Mouse (Mus musculus) right cerebral cortex, adult 2 months (tissue): Measurements from ENCODE around the gene Polr2h.
"Not testable (repeated sequence)": the region's sequence is repeated elsewhere in the genome, so short reads cannot be mapped to it uniquely, and the experiment has no call there.

Experiments used
- DNase-seq, 2 experiments: peaks; one replicate each; pipeline ENCODE4 v3.0.0; 2021 to 2022; ENCODE audit warnings: low spot score in 2 of 2

Gene Polr2h

DNA sequence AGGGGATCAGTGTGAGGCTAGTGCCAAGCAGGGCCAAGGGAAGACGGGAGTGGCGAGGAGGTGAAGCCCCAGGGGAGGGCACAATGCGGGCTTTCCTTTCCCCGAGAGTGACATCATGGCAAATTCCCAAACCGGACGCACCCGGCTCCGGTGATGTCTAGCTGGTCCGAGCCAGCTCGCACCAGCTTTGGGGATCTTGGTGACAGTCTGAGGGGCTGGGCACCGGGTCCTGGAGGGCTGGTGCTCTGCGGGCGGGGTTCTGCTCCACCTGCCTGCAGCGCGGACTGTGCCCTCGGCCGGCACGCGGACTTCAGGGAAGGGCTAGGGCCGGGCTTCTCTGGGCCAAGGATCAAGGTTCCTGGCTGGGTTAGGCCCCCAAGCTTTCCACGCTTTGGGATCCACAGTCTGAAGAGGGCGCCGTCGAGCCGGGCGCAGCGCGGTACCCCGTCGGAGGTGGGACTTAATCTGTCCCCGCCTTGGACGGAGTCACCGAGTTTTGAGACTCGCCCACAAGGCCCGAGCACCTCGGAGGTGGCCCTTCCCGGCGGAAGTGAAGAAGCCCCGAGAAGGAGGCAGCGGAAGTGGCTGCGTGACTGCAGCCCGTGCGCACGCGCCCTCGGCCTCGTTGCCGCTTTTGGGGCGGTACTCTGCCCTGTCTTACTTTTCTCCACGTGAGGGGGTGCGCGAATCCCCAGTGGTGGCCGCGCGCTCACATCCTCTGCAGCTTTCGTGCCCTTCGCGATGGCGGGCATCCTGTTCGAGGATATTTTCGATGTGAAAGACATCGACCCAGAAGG is at the start of gene Polr2h, which contains the start of gene Clcn2:
Polr2h (plus strand) TSS at position 485 of the 797 bp plus-strand sequence.
Clcn2 (minus strand) TSS at position 566 of the 797 bp plus-strand sequence.
- DNase-seq: peak; percentile 96 to 98

DNA sequence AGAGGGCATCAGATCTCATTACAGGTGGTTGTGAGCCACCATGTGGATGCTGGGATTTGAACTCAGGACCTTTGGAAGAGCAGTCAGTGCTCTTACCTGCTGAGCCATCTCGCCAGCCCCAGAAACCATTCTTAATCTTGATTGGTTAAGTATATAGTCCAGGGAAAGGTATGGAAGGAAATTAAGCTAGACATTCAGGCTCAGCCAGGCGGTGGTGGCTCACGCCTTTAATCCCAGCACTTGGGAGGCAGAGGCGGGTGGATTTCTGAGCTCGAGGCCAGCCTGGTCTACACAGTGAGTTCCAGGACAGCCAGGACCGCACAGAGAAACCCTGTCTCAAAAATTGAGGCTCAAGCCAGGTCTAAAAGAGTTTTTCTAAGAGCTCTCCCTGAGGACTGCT is 49.5 kb upstream of the Polr2h start, which contains the start of gene Eif4g1:
Eif4g1 (plus strand) TSS at position 301 of the 400 bp plus-strand sequence.
- not testable (repeated sequence) for DNase-seq

DNA sequence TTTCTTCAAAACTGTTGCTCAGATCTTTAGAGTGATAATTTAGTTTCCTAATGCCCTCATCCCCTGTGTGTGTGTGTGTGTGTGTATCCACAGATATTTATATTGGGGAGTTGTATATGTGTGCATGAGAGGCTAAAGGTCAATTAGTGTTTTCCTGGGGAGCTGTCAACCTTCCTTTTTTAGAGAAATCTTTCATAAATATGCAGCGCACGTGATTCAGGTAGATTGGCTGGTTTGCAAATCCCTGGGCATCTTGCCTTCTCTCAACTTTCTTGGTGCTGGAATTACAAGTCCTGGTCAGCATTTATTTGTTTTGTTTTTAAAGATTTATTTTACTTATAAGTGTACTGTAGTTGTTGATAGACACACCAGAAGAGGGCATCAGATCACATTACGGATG is 47.2 kb upstream of the Polr2h start:
- DNase-seq: no peak

DNA sequence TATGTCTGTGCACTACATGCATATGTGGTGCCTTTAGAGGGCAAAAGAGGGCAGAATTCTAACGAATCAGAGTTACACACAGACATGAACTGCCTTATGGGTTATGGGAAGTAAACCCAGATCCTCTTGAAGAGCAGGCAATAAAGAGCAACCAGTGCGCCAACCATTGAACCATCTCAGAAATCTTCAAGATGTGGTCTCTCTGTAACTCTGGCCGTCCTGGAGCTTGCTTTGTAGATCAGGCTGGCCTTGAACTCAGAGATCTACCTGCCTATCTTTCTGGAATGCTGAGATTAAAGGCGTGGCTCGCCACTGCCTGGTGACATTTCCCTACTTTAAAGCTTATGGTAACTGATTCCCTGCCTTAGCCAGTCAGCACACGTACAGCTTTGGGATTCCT is 45.6 kb upstream of the Polr2h start:
- no peak for DNase-seq

DNA sequence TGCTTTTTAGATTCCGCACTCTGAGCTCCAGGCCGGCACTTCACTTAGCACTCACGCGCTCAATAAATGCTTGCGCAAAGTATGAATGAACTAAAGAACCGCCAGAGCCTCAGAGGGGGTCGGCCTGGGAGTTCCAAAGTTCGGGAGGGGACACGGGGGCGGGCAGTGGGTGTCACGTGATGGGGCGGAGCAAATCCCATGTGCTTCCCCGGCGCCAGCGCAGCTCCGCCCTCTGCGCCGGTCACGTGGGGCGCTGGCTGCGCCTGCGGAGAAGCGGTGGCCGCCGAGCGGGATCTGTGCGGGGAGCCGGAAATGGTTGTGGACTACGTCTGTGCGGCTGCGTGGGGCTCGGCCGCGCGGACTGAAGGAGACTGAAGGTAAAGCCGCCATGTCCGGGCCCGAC is 45.0 kb upstream of the Polr2h start:
- DNase-seq: peak; percentile 94 to 95

DNA sequence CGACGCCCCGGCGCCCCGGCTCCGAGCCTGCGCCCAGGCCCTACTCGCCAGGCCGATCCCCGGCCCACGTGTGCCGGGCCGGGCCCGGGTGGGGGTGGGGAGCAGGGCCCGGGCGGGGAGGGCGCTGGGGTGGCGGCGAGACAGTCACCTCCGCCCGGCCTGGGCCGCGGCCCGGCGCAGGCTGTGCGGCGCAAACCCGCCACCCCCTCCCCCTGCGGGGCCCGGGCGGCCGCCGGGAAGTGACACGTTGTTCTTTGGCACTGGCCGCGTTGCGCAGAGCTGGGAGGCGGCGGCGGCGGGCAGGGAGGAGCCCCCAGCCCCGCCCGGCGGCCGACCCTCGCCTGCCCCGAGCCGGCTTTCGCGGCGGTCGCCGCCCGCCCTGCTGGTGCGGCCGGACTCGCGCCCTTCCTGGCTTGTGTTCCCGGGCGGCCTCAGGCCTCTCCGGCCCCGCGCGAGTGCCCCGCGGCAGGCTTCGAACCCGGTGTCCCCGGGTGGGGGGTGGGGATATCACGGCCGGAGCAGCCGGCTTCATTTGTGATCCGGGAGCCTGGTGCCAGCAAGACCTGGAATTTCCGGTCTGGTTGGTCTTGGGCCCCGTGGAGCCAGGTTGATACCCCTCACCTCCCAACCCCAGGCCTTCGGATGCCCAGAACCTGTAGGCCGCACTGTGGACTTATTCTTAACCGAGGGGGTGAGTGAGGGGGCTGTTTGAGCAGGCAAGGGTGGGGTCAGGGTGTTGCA is 44.3 kb upstream of the Polr2h start:
- peak in 1 of 2 experiments; percentile 25 for DNase-seq

DNA sequence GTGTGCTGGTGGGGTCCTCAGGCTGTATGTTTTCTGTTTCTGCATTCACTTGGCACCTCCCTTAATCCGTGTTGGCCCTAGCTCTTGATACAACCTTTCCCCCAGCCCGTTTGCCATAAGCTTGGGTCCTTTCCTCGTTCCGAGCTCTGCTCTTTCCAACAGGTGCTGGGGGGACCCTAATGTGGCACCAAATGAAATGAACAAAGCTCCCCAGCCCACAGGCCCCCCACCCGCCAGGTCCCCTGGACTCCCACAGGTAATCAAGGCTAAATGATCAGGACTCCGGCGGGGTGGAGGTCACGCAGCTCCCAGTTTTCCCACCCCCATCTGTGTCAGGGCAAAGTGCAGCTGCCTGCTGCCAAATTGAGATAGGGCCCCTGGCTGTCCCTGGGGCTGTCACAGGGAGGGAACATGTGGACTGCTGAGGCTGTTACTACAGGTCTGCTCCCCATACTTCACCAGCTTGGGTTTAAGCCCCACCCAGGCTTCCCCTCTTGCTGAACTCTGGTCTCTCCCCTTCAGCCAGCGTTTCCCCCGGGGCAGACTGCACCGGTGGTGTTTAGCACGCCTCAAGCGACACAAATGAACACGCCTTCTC is 43.7 kb upstream of the Polr2h start:
- no peak for DNase-seq

DNA sequence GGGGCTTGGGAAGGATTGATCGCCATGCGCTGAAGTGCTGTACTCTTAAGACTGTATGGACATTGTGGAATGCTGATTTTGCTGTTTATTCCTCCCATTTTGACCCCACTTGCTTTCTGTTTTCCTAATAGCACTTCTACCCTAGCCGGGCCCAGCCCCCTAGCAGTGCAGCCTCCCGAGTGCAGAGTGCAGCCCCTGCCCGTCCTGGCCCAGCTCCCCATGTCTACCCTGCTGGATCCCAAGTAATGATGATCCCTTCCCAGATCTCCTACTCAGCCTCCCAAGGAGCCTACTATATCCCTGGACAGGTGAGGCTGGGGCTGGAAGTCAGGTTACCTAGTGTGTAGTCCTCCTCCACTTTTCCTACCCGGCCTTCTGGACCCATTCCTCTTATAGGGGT is 42.3 kb upstream of the Polr2h start:
- DNase-seq: no peak

DNA sequence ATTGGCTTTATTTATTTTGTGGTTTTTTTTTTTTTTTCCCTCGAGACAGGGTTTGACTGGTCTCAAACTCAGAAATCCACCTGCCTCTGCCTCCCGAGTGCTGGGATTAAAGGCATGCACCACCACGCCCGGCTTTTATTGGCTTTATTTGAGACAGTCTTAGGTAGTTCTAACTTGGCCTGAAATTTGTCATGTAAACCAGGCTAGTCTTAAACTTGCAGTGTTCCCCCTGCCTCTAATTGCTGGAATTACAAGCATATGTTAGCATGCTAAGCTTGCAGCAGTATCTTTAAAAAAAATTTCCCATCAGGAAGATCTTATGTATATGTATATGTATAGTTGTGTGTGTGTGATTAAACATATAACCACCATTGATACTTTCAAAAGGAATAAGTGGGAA is 40.8 kb upstream of the Polr2h start:
- no peak for DNase-seq

DNA sequence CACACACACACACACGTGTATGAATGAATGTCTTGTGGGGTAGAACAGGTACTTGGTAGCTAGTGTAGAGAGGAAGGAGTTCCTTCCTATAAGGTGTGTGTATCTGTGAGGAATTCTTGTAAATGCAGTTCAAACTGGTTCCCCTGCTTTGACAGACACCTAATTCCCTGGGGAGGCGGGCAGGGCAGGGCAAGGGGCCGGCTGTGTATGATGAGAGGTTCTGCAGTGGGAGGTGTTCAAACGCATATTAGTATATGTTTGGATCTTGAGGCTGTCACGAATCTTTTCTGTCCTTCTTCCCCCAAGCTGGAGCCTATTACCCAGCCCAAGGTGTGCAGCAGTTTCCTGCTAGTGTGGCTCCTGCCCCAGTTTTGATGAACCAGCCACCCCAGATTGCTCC is 40.1 kb upstream of the Polr2h start:
- DNase-seq: no peak

DNA sequence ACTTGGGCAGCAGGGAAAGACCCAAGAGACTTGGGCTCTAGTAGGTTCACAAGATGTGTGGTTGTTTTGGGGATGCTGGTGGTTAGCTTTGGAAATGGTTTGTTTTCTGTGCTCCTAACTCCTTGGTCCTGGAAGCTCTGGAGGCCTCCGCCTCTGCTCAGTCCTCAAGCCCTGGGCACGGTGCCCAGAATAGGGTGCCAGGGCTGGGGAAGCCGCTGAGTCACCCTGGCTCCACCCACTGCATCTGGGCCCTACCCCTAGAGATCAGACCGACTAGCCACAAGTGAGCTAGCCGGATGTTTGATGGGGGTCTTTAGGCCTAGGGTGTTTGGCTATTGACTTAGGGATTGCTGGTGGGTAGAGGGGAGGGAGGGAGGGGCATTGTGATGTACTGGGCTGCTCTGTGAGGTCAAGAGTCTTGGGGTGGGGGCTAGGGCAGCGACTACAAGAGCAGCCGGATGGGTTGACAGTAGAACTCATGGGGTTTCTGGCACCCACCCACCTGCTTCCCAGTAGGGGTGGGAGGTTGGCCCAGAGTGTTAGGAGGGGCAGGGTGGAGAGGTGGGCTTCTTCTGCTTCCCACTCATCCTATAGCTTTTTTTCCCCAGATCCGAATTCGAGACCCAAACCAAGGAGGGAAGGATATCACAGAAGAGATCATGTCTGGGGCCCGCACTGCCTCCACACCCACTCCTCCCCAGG is 39.3 kb upstream of the Polr2h start:
- DNase-seq: peak; percentile 76 to 79

DNA sequence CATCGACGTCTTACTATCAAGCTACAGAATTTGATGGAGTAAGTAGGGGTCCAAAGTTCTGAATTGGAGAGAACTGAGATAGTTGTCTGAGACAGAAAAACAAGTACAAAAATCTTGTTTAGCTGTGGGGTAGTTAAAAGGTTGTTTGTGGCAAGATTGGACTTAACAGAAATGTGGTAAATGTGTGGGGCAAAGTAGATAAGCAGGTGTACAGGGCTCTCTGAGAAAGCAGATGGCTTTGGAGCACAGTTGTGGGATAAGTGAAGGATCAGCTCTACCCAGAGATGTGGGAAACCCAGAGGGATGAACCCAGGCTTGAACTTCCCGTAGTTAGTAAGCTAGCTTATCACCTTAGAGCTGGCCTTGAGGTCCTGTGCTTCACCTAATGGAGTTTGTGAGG is 26.7 kb upstream of the Polr2h start:
- no peak for DNase-seq

DNA sequence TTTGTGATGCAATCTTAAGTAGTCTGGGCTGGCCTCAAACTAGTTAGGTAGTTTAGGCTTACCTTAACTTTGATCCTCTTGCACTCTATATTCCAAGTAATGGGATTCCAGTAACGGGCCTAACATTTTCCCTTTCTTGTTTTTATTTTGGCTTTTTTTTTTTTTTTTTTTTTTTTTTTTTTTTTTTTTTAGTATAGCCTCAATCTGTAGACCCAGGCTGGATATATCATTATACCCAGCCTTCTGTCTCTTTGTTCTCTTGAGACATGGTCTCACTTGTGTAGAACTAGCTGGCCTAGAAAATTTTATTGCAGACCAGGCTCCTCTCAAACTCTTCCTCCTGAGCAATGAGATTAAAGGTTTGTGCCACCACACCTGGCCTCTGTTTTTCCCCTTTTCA is 25.8 kb upstream of the Polr2h start:
- no peak for DNase-seq

DNA sequence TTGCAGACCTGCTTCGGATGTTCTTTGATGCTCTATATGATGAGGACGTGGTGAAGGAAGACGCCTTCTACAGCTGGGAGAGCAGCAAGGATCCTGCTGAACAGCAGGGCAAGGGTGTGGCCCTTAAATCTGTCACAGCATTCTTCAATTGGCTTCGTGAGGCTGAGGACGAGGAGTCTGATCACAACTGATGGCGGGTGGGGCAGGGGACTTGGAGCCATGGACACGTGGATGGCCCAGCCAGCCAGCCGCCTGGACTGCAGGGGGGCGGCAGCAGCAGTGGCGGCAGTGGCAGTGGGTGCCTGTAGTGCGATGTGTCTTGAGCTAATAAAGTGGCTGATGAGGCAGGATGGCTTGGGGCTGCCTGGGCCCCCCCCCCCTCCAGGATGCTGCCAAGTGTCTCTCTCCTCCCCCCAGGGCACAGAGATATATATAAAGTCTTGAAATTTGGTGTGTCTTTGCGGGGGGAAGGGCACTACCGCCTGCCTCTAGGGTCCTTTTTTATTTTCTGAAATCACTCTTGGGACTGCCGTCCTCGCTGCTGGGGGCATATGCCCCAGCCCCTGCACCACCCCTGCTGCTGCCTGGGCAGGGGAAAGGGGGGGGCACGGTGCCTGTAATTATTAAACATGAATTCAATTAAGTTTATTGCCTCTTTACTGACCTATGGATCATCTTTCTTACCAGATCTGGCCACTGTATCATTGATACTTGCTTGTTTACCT is 25.1 kb upstream of the Polr2h start:
- peak in 1 of 2 experiments; percentile 35 for DNase-seq

DNA sequence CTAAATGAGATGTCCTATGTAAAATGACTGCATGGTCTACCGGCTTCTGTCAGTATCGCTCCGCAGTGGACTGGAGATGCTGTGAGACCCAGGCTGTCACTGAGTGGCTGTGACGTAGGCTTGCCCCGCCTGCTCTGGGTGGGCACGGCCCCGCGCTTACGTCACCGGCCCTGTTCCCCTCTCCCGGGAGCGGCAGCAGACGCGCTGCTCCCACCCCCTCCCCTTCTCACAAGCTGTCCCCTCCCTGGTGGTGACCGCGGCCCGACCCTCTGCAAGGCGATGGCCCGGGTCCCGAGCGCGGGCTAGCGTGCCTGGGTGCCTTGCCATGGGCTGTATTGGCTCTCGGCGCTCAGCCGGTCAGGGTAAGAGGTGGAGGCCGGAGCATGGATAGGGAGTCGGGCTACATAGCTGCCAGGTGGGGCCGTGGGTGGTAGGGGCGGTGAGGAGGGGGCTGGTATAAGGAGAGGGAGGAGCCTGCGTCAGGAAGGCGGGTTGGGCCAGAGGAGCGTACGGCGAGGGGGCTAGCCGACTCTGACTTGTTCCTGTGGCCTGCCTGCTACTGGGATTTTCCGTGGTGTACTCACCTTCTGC is 24.3 kb upstream of the Polr2h start, which contains the start of gene Fam131a:
Fam131a (plus strand) TSS at position 131 of the 591 bp plus-strand sequence.
- DNase-seq: peak; percentile 93 to 97

DNA sequence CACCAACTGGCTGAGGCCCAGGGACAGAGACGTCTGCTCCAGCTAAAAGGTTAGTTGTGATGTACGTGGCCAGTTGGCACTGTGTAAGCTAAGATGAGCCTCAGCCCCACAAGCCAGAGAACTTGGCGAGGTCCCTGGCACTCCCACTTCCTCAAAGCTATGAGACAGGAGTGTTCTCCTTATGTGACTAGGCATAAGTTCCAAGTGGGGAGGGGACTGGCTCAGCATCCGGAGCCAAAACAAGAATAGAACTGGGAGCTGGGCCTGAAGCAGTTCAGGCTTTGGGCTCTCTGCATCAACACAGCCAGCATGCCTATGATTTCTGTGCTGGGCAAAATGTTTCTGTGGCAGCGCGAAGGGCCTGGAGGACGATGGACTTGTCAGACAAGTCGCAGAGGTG is 22.7 kb upstream of the Polr2h start:
- DNase-seq: peak; percentile 78 to 83

DNA sequence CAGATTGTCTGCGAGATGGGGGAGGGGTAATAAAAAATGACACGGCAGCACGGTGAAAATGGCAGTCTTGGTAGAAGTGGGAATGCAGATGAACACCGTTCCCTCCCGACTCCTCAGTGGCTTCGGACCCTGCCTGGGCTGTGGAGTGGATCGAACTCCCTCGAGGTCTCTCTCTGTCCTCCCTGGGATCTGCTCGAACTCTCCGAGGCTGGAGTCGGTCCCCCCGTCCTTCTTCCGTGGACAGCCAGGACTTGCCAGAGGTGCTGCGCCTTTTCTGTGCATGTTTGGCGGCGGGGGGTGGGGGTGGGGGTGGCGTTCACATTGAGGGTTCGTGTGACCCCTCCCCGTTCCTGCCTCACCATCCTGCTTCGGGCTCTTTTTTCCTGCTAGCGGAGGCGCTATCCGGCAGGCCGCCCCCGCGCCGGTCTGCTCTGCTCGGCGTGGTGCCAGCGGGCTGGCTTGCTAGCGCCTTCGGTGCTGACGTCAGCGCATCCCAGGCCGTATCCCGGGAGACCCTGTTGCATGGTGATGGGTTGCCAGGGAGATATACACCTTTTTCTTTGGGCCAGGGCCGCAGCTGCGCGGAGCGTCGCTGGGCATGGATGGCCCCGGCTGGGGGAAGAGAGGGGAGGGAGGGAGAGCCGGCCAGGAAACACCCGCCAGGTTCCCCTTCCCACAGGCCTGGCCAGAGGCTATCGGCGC is 21.7 kb upstream of the Polr2h start:
- peak; percentile 98 to 99 for DNase-seq

DNA sequence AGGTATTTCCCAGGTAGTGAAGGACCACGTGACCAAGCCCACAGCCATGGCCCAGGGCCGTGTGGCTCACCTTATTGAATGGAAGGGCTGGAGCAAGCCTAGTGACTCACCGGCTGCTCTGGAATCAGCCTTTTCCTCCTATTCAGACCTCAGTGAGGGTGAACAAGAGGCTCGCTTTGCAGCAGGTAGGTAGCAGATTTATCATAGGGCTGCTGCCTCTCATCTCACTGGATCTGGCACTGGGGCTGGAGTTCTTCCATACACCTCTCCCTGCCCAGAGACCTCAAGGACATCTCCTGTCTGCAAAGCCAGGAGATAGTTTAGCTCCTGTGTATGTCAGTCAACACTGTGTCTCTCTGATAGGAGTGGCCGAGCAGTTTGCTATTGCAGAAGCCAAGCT is 18.2 kb upstream of the Polr2h start:
- DNase-seq: no peak

DNA sequence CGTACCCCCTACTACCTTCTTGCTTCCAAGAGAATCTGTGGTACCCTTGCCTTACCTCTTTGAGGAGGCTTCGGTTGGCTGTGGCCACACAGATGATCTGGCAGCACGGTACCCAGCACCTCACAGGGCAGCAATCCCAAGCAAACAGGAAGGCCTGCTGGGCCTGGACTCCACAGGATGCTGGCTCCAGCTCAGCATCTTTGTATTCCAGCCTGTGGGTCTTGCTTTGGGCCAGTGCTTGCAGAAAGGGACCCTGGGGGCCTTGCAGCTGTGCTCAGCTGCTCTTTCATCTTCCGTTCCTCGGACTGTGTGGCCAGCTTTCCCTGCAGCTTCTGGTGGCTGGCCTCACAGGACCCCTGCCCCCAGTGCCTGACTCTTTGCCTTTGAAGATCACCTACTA is 17.4 kb upstream of the Polr2h start:
- DNase-seq: no peak

DNA sequence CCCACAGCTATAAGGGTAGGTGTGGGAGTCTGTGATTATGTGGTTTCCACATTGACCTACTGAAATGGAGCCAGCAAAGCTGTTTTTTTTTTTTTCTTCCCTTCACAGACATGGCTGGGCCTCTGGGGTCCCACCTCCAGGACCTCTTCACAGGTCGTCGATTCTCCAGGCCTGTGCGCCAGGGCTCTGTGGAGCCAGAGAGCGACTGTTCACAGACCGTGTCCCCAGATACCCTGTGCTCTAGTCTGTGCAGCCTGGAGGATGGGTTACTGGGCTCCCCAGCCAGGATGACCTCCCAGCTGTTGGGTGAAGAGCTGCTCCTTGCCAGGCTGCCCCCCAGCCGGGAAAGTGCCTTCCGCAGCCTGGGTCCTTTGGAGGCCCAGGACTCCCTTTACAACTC is 16.1 kb upstream of the Polr2h start:
- no peak for DNase-seq
